Mouse (Mus musculus) hindbrain, embryonic 14.5 days (tissue): Measurements from ENCODE around the gene Kcnd3. TPM values are rescaled to one million over a fixed set of nuclear protein-coding genes. Genes with fewer than 3 reads are reported as not detected.
"Not testable (repeated sequence)": the region's sequence is repeated elsewhere in the genome, so short reads cannot be mapped to it uniquely, and the experiment has no call there.

Experiments used
- ATAC-seq: fragments of 200-750 bp; cut with Nextera tagmentation; 2 replicates; pipeline ENCODE4 v1.8.0; 2017; ENCODE audit warnings: moderate number of reproducible peaks, mild to moderate bottlenecking, moderate TSS enrichment, moderate library complexity; ENCODE audit not compliant: low FRiP score
- DNase-seq: peaks from one replicate; pipeline ENCODE4 v3.0.0-alpha.2; 2015; ENCODE audit warnings: low spot score
- H3K27ac ChIP-seq: fragments of 300-500 bp; sonication (generic); 2 replicates; pipeline ENCODE4 v1.5.1; 2014; ENCODE audit warnings: mild to moderate bottlenecking, moderate library complexity
- H3K27me3 ChIP-seq: fragments of 300-500 bp; sonication (generic); 2 replicates; pipeline ENCODE4 v1.6.1; 2014; ENCODE audit warnings: mild to moderate bottlenecking, low read length, mixed read lengths; ENCODE audit not compliant: control insufficient read depth, insufficient read depth
- H3K36me3 ChIP-seq: fragments of 300-500 bp; sonication (generic); replicated peaks from 2 replicates; pipeline ENCODE4 v1.6.1; 2014; ENCODE audit not compliant: control insufficient read depth, insufficient read depth
- H3K4me1 ChIP-seq: fragments of 300-500 bp; sonication (generic); replicated peaks from 2 replicates; pipeline ENCODE4 v1.6.1; 2014; ENCODE audit warnings: antibody characterized with exemption, low read length, mixed read lengths; ENCODE audit not compliant: control insufficient read depth, insufficient read depth
- H3K4me2 ChIP-seq: fragments of 300-500 bp; sonication (generic); replicated peaks from 2 replicates; pipeline ENCODE4 v1.6.1; 2014; ENCODE audit warnings: mild to moderate bottlenecking, moderate library complexity
- H3K4me3 ChIP-seq: fragments of 300-500 bp; sonication (generic); replicated peaks from 2 replicates; pipeline ENCODE4 v1.5.1; 2014; ENCODE audit warnings: mild to moderate bottlenecking, low read length
- H3K9ac ChIP-seq: fragments of 300-500 bp; sonication (generic); 2 replicates; pipeline ENCODE4 v1.6.1; 2014
- H3K9me3 ChIP-seq: fragments of 300-500 bp; sonication (generic); 2 replicates; pipeline ENCODE4 v1.6.1; 2016; ENCODE audit warnings: low read length; ENCODE audit not compliant: control insufficient read depth
- WGBS: fragments of 180-500 bp; shearing (Covaris S2); extraction: QIAGEN DNeasy Blood & Tissue Kit; methylation state at CpG from one replicate; pipeline ENCODE4 v1.1.7; 2014; 5-methylcytosine and 5-hydroxymethylcytosine counted together
- polyA plus RNA-seq: library from polyadenylated mRNA; unstranded; fragments of >200 nt; fragmentation: Nextera tagmentation; extraction: Ambion mirVana; gene quantifications from 2 replicates; pipeline ENCODE4 v1.2.1, GENCODE M21; 2014

Kcnd3 gene
- polyA plus RNA-seq, 1 experiment from 2014 or later: 11.7 TPM

DNA sequence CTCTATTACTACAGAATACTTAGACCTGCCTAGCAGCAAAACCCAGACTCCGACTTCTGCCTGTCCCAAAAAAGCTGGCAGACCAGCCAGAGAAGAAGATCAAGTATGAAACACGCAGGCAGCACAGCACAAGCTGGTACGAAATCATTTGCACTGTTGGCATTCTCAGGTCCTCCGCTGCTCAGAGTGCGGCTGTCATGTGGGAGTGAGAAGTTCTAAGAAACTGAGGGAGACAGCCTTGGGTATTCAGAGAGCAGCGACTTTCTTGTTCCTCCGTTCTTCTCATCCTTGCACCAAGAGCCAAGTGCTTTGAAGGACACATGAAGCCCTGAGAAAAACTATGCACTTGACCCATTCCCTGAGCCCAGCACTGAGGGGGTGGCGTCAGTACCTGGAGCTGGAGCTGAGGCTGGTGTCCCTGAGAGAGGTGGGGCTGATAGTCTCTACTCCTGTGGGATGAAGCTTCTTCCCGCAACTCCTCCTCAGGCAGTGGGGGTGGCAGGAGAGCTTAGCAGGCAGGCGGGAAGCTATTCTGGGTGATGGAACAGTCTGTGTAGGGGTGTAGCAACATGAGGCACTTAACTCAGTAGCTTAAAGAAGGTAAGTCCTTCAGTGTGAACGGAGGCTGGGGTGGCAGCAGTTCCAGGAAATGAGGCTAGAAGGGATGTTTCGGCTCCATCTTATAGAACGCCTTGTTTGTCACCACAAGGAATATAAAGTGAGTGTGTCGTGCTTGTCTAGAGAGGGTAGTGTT lies 241.4 kb downstream of the Kcnd3 start:
- 77% methylated on average over 14 of the region's 14 CpGs for WGBS
- no peak for ATAC-seq

DNA sequence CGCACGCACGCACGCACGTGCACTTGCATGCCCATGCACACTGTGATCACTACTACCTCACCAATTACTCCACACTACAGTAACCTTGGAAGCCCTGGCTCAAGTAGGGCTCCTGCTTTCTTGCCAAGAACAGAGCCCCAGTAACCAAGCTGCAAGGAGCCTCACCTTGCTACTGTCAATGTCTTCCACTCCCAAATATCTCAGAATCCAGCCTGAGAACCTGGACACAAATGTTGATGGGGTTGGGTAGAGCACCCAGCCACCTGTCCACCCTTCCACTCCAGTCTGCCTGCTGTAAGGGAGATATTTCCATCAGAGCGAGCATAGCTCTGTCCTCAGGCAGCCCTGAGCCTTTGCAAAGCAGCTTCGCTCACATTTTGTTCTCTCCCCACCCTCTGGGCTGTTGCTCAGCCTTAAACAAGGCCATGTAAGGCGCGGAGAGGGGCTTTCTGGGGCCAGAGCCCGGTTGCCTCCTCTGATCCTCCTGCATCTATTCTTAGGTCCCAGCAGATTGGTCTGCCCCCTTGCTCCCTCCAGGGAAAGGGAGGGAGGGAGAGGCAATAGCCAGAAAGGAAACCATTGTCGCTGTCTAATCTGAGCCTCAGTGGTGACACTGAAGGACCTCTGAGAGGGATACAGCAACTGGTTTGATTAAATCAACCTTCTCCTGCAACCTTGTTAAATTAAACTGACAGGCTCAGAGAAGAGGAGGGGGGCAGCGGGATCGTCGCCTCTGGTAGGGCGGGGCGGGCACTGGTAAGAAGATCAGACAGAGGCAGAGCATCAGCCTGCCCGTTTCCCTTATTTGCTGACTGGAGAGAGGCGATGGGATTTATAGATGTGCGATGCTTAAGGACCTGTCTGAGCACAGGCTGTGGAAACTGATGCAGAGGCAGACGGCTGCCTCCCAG lies 243.6 kb downstream of the Kcnd3 start:
- H3K36me3 ChIP-seq: no peaks in the 10 kb centered on the region
- peak; percentile 47 for ATAC-seq
- no peak overlapping the region for H3K4me3 ChIP-seq
- H3K4me1 ChIP-seq: peaks cover 23% of the 10 kb centered on the region
- no peak for DNase-seq
- no peak overlapping the region for H3K9ac ChIP-seq
- H3K9me3 ChIP-seq: no peaks in the 10 kb centered on the region
- H3K27ac ChIP-seq: peak overlapping the region; percentile 44; the same call in 1 of the 2 replicates
- H3K4me2 ChIP-seq: peak overlapping the region; percentile 19
- 26% methylated on average over 20 of the region's 20 CpGs for WGBS
- H3K27me3 ChIP-seq: no peaks in the 10 kb centered on the region

More for the DNA sequence above, 241.4 kb downstream of the Kcnd3 start:
- Histone ChIP-seq H3K9ac (no peak overlapping the region), H3K27me3 (no peaks in the 10 kb centered on the region), H3K4me2 (no peak overlapping the region), H3K4me3 (no peak overlapping the region), H3K36me3 (no peaks in the 10 kb centered on the region), H3K9me3 (no peaks in the 10 kb centered on the region), H3K27ac (no peak overlapping the region), H3K4me1 (peaks cover 23% of the 10 kb centered on the region)
- no peak for DNase-seq

- Histone ChIP-seq H3K9ac (no peak overlapping the region), H3K4me1 (peaks cover 23% of the 10 kb centered on the region), H3K27ac (peak overlapping the region; percentile 6; the same call in 1 of the 2 replicates), H3K27me3 (no peaks in the 10 kb centered on the region), H3K36me3 (no peaks in the 10 kb centered on the region), H3K4me2 (peak overlapping the region; percentile 19), H3K4me3 (no peak overlapping the region), H3K9me3 (no peaks in the 10 kb centered on the region)
- 53% methylated on average over 17 of the region's 17 CpGs for WGBS
- DNase-seq (no peak), ATAC-seq (0 out of 2 replicates have a peak, but pooled peaks have one; percentile 28)
Measured at GRCm38 (mm10) chr3:105696387-105697147, 244.4 kb downstream of the Kcnd3 start.

DNA sequence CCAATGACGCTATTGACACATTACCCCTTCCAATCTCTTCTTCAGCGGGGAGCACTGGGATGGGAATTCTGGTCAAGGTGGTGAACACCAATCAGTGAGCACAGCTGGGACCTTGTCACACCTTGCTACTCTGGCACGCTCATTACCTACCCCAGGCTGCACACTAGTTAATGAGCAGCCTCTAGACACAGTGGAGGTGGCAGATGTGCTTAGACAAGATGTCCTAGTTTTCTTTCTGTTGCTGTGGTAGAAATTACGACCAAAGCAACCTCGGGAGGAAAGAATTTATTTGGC lies 245.0 kb downstream of the Kcnd3 start:
- Histone ChIP-seq H3K9me3 (no peaks in the 10 kb centered on the region), H3K27ac (no peak overlapping the region), H3K36me3 (no peaks in the 10 kb centered on the region), H3K4me3 (no peak overlapping the region), H3K4me2 (no peak overlapping the region), H3K27me3 (no peaks in the 10 kb centered on the region), H3K4me1 (peaks cover 23% of the 10 kb centered on the region), H3K9ac (no peak overlapping the region)
- 60% methylated on average over 5 of the region's 5 CpGs for WGBS
- no peak for DNase-seq
- ATAC-seq: 0 out of 2 replicates have a peak, but pooled peaks have one; percentile 18

GRCm38 (mm10) chr3:105698311-105698710 lies 246.2 kb downstream of the Kcnd3 start:
- Histone ChIP-seq H3K27ac (no peak overlapping the region), H3K4me3 (no peak overlapping the region), H3K9ac (no peak overlapping the region), H3K27me3 (peaks cover 4% of the 10 kb centered on the region; the same call in 1 of the 2 replicates), H3K4me1 (peaks cover 23% of the 10 kb centered on the region), H3K9me3 (no peaks in the 10 kb centered on the region), H3K4me2 (no peak overlapping the region), H3K36me3 (no peaks in the 10 kb centered on the region)
- no peak for DNase-seq
- no peak for ATAC-seq
- WGBS: 87% methylated on average over 1 of the region's 1 CpGs

DNA sequence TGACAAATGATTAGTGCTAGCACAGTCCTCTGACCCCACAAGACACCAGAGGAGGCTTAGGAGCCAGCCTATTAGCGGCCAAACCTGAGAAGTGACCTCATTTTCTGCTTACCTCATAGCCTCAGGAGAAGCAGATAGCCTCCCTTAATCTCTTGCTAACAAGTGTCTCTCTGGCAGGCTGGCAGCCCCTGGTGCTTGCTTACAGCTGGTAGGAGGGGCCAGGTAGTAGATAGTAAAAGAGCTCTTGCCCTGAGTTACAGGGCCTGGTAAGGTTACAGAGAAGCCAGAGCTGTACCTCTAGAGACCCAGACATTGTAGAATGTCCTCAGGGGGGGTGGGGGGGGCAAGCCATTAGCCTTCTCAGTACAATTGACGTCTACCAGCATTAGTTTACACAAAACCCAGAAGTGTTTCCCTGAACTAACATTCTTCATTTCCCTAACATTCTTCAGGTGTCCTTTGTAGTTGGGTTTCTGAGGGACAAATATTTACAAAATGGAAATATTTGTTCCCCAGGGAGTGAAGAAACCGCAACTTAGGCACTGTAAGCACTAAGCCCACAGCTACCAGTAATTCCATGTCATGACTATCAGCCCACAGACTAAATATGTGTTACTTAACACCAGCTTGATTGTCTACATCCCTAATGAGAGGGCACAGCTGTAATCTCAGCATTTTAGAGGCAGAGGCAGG lies 247.3 kb downstream of the Kcnd3 start:
- ATAC-seq (no peak), DNase-seq (no peak)
- 65% methylated on average over 3 of the region's 3 CpGs for WGBS
- Histone ChIP-seq H3K9me3 (no peaks in the 10 kb centered on the region), H3K9ac (no peak overlapping the region), H3K36me3 (no peaks in the 10 kb centered on the region), H3K4me2 (no peak overlapping the region), H3K27ac (no peak overlapping the region), H3K4me3 (no peak overlapping the region), H3K27me3 (peaks cover 7% of the 10 kb centered on the region; the same call in 1 of the 2 replicates), H3K4me1 (peaks cover 23% of the 10 kb centered on the region)

- not testable (repeated sequence) for DNase-seq, ATAC-seq, H3K4me2 ChIP-seq, H3K36me3 ChIP-seq, H3K27ac ChIP-seq, H3K9ac ChIP-seq, H3K27me3 ChIP-seq, H3K9me3 ChIP-seq, H3K4me3 ChIP-seq
- 62% methylated on average over 1 of the region's 1 CpGs for WGBS
- peaks cover 20% of the 10 kb centered on the region for H3K4me1 ChIP-seq
Measured at GRCm38 (mm10) chr3:105700786-105701185, 248.7 kb downstream of the Kcnd3 start.

DNA sequence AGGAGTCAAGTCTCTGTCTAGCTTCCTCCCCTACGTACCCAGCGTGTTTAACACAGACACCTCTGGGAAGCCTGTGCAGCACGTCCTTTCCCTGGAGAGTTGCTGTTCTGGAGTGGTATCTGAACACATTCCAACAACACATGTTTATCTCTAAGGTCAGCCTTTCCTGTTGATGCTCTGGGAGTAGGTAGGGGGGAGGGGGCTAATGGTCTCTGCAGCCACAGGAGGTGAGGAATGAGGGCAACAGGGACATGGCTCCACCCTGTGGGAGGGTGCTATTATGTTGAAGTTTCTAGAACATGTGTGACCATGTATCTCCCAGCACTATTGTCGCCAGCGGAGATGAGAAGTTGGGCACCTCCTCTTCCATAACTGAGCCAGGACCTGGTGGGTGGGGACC lies 249.3 kb downstream of the Kcnd3 start:
- no peak for ATAC-seq
- no peak overlapping the region for H3K9ac ChIP-seq
- 66% methylated on average over 5 of the region's 5 CpGs for WGBS

More for the DNA sequence above, 249.3 kb downstream of the Kcnd3 start:
- H3K27me3 ChIP-seq: peaks cover 7% of the 10 kb centered on the region; the same call in 1 of the 2 replicates
- H3K4me3 ChIP-seq: no peak overlapping the region
- H3K9me3 ChIP-seq: no peaks in the 10 kb centered on the region
- H3K36me3 ChIP-seq: no peaks in the 10 kb centered on the region
- no peak overlapping the region for H3K4me2 ChIP-seq
- H3K27ac ChIP-seq: no peak overlapping the region
- DNase-seq: no peak
- H3K4me1 ChIP-seq: peaks cover 15% of the 10 kb centered on the region
